Mouse (Mus musculus): ENCODE data around the gene Trpd52l3.

Gene Trpd52l3

DNA sequence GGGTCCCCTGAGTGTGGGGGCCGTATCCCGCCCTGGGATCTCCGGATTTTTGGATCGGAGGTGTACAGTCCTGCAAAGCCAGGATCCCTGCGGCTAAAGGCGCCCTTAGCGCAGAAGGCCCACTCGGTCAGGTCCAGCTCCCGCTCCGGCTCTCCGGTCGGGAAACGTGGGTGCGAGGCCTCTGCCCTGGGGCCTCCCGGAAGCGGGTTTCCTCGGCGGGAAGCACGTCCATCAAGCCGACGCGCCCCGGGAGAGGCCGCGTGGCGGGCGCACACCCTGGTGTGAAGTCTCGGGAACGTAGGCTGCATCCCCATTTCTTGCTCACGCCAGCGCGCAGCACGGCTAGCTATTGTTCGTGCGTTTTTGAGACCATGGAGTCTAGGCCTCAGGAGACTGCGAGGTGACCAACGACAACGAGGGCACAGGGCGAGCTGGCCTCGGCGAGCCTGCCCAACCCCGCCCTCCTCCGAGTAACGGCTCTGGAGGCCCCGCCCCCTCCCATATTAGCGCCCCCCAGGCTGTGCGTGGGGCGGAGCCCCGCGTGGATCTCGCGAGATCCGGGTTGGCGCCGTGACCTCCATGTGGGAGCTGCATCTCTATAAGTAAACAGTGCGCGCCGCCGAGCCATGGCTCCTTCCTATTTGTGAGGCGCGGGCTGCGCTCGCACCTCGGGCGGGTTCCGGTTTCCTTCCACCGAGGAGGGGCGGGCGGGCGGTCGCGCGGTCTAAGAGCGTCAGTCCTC, 26.5 kb downstream of the Trpd52l3 start, which contains the start of gene Uhrf2:
TSS of gene Uhrf2 (plus strand) at position 620 of the 742 bp plus-strand sequence.
- DNase-seq: peak; percentile 95

DNA sequence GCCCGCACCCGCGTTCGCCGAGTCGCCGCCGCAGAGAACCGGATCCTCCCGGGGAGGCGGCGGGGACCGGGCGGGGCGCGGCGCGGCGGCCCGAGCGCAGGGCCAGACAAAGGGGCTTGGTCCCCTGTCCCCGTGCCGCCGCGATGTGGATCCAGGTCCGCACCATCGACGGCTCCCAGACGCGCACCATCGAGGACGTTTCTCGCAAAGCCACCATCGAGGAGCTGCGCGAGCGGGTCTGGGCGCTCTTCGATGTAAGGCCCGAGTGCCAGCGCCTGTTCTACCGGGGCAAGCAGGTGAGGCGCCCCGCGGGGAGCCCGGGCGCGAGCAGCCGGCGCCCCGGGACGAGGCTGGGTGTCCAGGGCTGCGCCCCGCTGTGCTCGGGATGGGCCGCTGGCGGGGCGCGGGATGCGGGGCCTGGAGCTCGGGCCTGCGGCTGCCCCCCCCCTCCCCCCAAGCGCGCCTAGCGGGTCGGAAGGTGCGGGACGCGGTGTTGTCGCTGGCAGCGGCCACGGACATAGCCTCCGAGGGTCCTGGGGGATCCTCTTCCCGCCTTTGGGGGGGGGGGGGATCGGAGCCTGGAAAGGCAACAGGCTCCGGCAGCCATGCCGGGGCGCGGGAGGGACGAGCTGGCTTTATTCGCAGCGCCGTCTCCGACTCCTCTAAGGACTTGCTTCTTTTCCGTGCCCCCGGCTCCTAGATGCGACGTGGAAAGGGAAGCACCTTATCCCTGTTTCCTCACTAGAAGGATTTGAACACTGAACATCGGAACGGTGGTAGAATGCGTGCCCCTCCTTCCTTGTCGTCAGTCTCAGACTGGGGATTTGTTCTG, 27.3 kb downstream of the Trpd52l3 start:
- DNase-seq: no peak

DNA sequence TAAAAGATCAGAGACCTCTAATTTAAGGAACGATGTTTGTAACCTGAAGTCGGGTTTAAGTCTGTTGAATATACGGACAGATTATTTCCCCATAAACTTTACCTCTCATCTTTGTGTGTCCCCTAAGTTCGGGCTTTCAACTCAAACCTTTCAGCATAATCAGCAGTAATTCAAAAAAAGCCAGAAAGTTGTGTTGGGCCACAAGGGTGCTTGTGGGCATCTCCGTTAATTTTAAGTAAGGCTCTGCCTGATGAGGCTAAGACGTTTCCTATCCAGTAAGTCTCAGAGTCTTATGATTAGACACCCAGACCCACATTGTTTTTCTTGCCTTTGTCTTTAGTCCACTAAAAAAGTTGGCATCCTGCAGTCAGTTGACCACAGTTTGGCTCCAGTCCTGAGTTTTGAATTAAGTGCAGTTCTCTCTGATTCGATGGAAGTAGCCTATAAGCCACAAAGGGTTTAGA, 27.9 kb downstream of the Trpd52l3 start:
- DNase-seq: peak; percentile 31

DNA sequence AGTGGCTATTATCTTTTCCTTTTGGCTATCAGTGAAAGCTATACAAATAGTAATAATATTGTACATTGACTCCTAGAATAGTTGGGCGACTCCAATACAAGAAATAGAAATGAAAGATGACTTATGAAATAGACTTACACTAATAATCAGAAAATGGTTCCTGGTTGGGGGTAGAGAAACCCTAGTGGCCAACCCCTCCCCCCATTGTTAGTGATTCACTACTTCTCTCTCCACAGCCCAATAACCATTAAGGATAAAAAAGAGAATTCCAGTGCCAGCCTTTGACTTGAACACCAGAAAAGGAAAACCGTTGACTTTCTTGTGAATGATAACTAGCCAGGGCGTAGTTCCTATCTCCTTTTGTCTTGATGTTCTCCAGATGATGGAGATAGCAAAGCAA, 28.6 kb downstream of the Trpd52l3 start:
- DNase-seq: no peak

DNA sequence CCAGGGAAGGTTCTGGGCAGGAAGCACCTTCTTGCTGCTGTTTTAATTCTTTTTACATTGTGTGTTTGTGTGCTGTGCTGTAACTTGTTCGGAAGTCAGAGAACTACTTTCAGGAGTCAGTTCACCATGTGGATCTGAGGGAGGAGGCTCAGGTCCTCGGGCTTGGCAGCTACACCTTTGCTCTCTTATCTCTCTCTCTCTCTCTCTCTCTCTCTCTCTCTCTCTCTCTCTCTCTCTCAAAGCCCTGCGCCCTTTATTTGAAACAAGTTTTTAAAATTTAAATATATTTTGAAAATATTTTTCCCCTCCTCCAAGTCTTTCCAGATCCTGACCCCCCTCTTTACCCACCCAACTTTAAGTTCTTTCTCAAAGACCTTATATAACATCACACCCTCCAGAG, 31.8 kb downstream of the Trpd52l3 start:
- no peak for DNase-seq

DNA sequence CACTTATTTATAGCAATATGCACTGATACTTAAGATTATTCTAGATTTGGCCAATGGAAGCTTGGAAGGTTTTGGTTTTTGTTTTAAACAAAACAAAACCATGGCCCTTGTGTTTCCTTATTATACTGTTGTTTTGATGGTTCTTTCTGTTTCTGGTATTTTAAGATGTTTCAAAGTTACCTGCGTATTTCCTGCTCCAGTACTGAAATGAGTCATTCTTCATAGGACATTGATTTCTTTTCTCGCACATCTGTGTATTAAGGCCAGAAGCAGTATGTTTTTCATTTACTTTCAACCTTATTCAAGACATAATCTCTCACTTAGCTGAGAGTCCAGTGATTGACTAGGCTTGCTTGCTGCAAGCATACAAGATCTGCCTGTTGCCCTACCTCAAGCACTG, 40.1 kb downstream of the Trpd52l3 start:
- no peak for DNase-seq

DNA sequence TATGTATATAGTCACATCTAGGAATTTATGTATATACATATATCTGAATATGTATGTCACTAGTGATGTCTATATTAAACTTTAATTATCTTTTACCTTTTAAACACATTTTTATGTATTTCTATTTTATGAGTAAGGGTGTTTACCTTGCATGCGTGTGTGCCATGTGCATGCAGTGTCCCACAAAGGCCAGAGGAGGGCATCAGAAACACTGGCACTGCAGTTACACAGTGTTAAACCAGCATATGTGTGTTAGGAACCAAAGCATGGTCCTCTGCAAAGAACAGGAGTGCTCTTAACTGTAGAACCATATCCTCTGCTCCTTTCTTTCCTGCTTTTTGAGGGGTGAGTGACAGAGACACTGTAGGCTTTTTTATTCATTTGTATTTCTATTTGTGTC, 41.0 kb downstream of the Trpd52l3 start:
- DNase-seq: no peak

DNA sequence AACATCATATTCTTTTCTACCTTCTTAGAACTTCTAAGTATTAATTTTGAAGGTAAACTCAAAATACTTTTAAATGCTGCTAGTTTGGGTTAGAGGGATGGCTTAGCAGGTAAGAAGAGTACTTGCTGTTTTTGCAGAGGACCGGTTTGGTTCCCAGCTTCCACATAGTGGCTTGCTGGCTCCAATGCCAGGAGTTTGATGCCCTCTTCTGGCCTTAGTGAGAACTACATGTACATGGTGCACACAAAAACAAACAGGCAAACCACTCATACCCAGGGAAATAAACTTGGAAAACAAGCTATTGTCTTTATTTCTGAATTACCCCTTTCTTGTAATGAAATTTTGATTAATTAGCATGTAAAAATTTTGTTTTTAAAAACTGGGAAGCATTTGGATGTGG, 42.3 kb downstream of the Trpd52l3 start:
- DNase-seq: peak; percentile 28

DNA sequence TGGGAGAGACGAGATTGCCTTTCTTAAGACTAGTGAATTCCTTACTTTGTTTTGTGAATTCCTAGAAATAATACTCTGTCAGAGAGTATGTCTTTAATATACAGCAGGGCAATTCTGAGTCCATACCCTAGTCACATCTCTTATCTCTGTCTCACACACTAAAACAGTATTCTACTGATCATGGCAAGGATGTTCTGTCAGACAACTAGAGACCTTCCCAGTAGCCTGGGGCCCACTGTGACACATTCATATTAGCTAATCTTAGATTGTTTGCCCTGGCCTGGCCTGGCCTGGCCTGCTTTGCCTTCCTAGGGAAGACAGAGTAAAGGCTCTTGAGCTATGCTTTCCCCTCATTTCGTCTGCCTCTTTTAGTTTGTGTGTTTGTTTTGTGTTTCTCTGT, 47.0 kb downstream of the Trpd52l3 start:
- no peak for DNase-seq

DNA sequence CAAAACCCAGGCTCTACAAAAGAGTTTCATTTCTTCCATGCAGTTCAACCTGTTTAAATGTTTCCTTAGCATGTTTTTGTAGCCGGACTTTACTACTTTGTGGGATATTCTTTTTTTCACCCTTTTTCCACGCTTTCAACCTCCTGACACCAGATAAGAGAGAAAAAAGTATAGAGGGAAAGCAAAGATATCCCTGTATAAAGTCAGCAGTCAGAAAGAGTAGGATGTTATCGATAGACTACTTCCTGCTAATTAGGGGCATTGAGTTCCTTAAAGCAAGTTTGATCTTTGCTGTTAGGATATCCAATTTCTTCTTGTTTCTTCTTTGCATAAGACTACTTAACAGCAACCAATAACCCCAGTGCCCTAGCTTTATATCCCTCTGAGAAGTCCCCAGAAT, 47.9 kb downstream of the Trpd52l3 start:
- DNase-seq: no peak

DNA sequence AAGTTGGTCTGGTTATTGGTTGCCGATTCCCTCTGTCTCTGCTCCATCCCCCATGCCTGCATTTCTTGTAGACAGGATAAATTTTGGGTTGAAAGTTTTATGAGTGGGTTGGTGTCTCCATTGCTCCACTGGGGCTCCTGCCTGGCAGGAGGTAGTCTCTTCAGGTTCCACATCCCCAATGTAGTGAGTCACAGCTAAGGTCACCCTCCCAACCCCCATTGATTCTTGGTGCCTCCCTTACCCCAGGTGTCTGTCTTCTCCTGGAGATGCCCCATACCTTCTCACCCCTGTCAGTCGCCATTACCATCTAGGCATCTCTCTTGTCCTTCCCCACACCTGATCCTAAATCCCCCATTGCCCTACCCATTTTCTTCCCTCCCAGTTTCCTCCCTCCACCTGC, 50.6 kb downstream of the Trpd52l3 start:
- DNase-seq: no peak
